ENCODE assay signal across 10 mouse cellular contexts in genomic region chr3:130053340-130054066, GRCm38 (mm10). TPM values are rescaled to one million over a fixed set of nuclear protein-coding genes. Genes with fewer than 3 reads are reported as not detected.
DNase-seq lines count a peak whose midpoint lies in the region; ATAC-seq and TF ChIP-seq lines count a peak whose summit lies in the region.
"Had no signal": no experiment of that assay in that cellular context is flagged by ENCODE, and none has a peak within 500 bp of the region (broad histone marks: within the 10 kb centered on the region; RNA-seq: fewer than 3 reads in every experiment).

No protein-coding gene starts in this region.

- no peak overlapping the region for H3K4me3 ChIP-seq in hindbrain, embryonic 16.5 days (ENCODE audit: low read length)
- H3K4me3 ChIP-seq in hindbrain, embryonic 13.5 days, result no peak overlapping the region
- no peak overlapping the region for H3K4me3 ChIP-seq in midbrain, embryonic 11.5 days (ENCODE audit: low read depth, low read length)
- no peak overlapping the region for H3K4me3 ChIP-seq in midbrain, embryonic 14.5 days (replicated peaks; ENCODE audit: low read depth, low read length)
- no peak overlapping the region for H3K4me3 ChIP-seq in embryonic fibroblast, embryonic 13.5 days (ENCODE audit: insufficient read depth, low read length)
- H3K4me3 ChIP-seq: forebrain, embryonic 13.5 days; limb, embryonic 15.5 days had no signal

- no peak for TF ChIP-seq CTCF in embryonic fibroblast, embryonic 13.5 days (IDR thresholded peaks at IDR 0.05; ENCODE audit: borderline replicate concordance, insufficient read depth, low read length)

- H3K4me1 ChIP-seq in hindbrain, embryonic 16.5 days (ENCODE audit: control insufficient read depth, insufficient read depth, low read depth, low read length), result peaks cover 18% of the 10 kb centered on the region
- H3K4me1 ChIP-seq in hindbrain, embryonic 13.5 days (replicated peaks), result peaks cover 37% of the 10 kb centered on the region
- H3K4me1 ChIP-seq in midbrain, embryonic 11.5 days (ENCODE audit: control insufficient read depth, insufficient read depth, low read length), result peaks cover 4% of the 10 kb centered on the region; the same call in 1 of the 2 replicates
- peaks cover 3% of the 10 kb centered on the region for H3K4me1 ChIP-seq in midbrain, embryonic 14.5 days (ENCODE audit: control insufficient read depth, insufficient read depth, low read length)
- peaks cover 24% of the 10 kb centered on the region for H3K4me1 ChIP-seq in embryonic fibroblast, embryonic 13.5 days (ENCODE audit: control insufficient read depth, insufficient read depth, low read length)

- no peak for TF ChIP-seq POLR2A in embryonic fibroblast, embryonic 13.5 days (IDR thresholded peaks at IDR 0.05; ENCODE audit: low read depth, low read length)

- ATAC-seq in hindbrain, embryonic 16.5 days, result no peak
- ATAC-seq in hindbrain, embryonic 13.5 days (ENCODE audit: low FRiP score), result no peak
- ATAC-seq in midbrain, embryonic 11.5 days (ENCODE audit: low FRiP score), result no peak
- ATAC-seq in midbrain, embryonic 14.5 days (ENCODE audit: low FRiP score, low TSS enrichment), result no peak
- ATAC-seq in megakaryocyte-erythroid progenitor cell, adult 5-6 weeks (replicated peaks; ENCODE audit: low FRiP score, low TSS enrichment, poor library complexity, severe bottlenecking), result no peak
- ATAC-seq: forebrain, embryonic 13.5 days had no signal

- no peaks in the 10 kb centered on the region for H3K27me3 ChIP-seq in hindbrain, embryonic 16.5 days (replicated peaks; ENCODE audit: control insufficient read depth, insufficient read depth, low read length)
- H3K27me3 ChIP-seq in hindbrain, embryonic 13.5 days, result no peaks in the 10 kb centered on the region
- no peaks in the 10 kb centered on the region for H3K27me3 ChIP-seq in midbrain, embryonic 11.5 days (ENCODE audit: control insufficient read depth, insufficient read depth, low read length)
- no peaks in the 10 kb centered on the region for H3K27me3 ChIP-seq in midbrain, embryonic 14.5 days (ENCODE audit: control insufficient read depth, insufficient read depth, low read length)
- H3K27me3 ChIP-seq: forebrain, embryonic 13.5 days; limb, embryonic 15.5 days had no signal

- no peak overlapping the region for H3K9ac ChIP-seq in hindbrain, embryonic 16.5 days (ENCODE audit: low read depth, low read length)
- H3K9ac ChIP-seq in hindbrain, embryonic 13.5 days, result no peak overlapping the region
- no peak overlapping the region for H3K9ac ChIP-seq in midbrain, embryonic 11.5 days (ENCODE audit: low read length)
- no peak overlapping the region for H3K9ac ChIP-seq in midbrain, embryonic 14.5 days (replicated peaks; ENCODE audit: low read length)
- H3K9ac ChIP-seq: forebrain, embryonic 13.5 days; limb, embryonic 15.5 days had no signal

- H3K4me2 ChIP-seq in hindbrain, embryonic 16.5 days (ENCODE audit: low read length), result no peak overlapping the region
- no peak overlapping the region for H3K4me2 ChIP-seq in hindbrain, embryonic 13.5 days
- no peak overlapping the region for H3K4me2 ChIP-seq in midbrain, embryonic 11.5 days
- H3K4me2 ChIP-seq in midbrain, embryonic 14.5 days (ENCODE audit: low read length), result no peak overlapping the region
- H3K4me2 ChIP-seq: forebrain, embryonic 13.5 days; limb, embryonic 15.5 days had no signal

- WGBS in hindbrain, embryonic 16.5 days, result 72% methylated on average over 10 of the region's 10 CpGs
- WGBS in hindbrain, embryonic 13.5 days, result 74% methylated on average over 10 of the region's 10 CpGs
- WGBS in midbrain, embryonic 11.5 days, result 72% methylated on average over 10 of the region's 10 CpGs
- 70% methylated on average over 10 of the region's 10 CpGs for WGBS in midbrain, embryonic 14.5 days

- H3K36me3 ChIP-seq in hindbrain, embryonic 16.5 days (ENCODE audit: control insufficient read depth, insufficient read depth, low read length), result no peaks in the 10 kb centered on the region
- H3K36me3 ChIP-seq in hindbrain, embryonic 13.5 days, result no peaks in the 10 kb centered on the region
- no peaks in the 10 kb centered on the region for H3K36me3 ChIP-seq in midbrain, embryonic 11.5 days (ENCODE audit: control insufficient read depth, insufficient read depth, low read length)
- peaks cover 6% of the 10 kb centered on the region for H3K36me3 ChIP-seq in midbrain, embryonic 14.5 days (ENCODE audit: control insufficient read depth, insufficient read depth, low read length)

- peak; percentile 69 for DNase-seq in midbrain, embryonic 11.5 days (ENCODE audit: low spot score, missing footprints)
- no peak for DNase-seq in midbrain, embryonic 14.5 days
- DNase-seq in yolk sac, embryonic 10.5 days (ENCODE audit: low spot score), result peak; percentile 50
- no peak for DNase-seq in right cerebral cortex, postnatal 25 days

- H3K9me3 ChIP-seq in hindbrain, embryonic 16.5 days (ENCODE audit: control insufficient read depth, low read length), result no peaks in the 10 kb centered on the region
- H3K9me3 ChIP-seq in hindbrain, embryonic 13.5 days, result no peaks in the 10 kb centered on the region
- H3K9me3 ChIP-seq in midbrain, embryonic 11.5 days (ENCODE audit: control insufficient read depth, low read length), result no peaks in the 10 kb centered on the region
- no peaks in the 10 kb centered on the region for H3K9me3 ChIP-seq in midbrain, embryonic 14.5 days (ENCODE audit: control insufficient read depth, low read length)
- H3K9me3 ChIP-seq: forebrain, embryonic 13.5 days; limb, embryonic 15.5 days had no signal

- peak overlapping the region; percentile 56; the same call in 1 of the 2 replicates for H3K27ac ChIP-seq in hindbrain, embryonic 16.5 days (ENCODE audit: low read depth, low read length)
- no peak overlapping the region; the same call in 1 of the 2 replicates for H3K27ac ChIP-seq in hindbrain, embryonic 13.5 days
- no peak overlapping the region for H3K27ac ChIP-seq in midbrain, embryonic 11.5 days (ENCODE audit: low read depth, low read length)
- no peak overlapping the region for H3K27ac ChIP-seq in midbrain, embryonic 14.5 days (replicated peaks; ENCODE audit: low read depth, low read length)
- H3K27ac ChIP-seq in embryonic fibroblast, embryonic 13.5 days (ENCODE audit: insufficient read depth, low read length), result peak overlapping the region; percentile 15; the same call in 1 of the 2 replicates
- H3K27ac ChIP-seq: forebrain, embryonic 13.5 days; limb, embryonic 15.5 days had no signal

RNA-seq across cellular contexts. Expression of gene Sec24b, which starts 7.8 kb away (rescaled TPM):
- polyA plus RNA-seq in hindbrain, embryonic 16.5 days (2015; fragmentation: Nextera tagmentation; extraction: Ambion mirVana), result 29.6 and 38.0 TPM in 2 replicates
- polyA plus RNA-seq in hindbrain, embryonic 13.5 days (2015; fragmentation: Nextera tagmentation; extraction: Ambion mirVana), result 28.6 and 30.2 TPM in 2 replicates
- polyA plus RNA-seq in midbrain, embryonic 11.5 days (2014; fragmentation: Nextera tagmentation; extraction: Ambion mirVana), result 25.6 and 27.0 TPM in 2 replicates
- polyA plus RNA-seq in midbrain, embryonic 14.5 days (2014; fragmentation: Nextera tagmentation; extraction: Ambion mirVana), result 30.6 and 36.3 TPM in 2 replicates
- polyA plus RNA-seq in embryonic fibroblast, embryonic 13.5 days (2011; ENCODE audit: insufficient read length, low read depth, missing spikeins), result 87.1 and 98.3 TPM in 2 replicates
- 51.2 and 58.5 TPM in 2 replicates for total RNA-seq in megakaryocyte-erythroid progenitor cell, adult 5-6 weeks (2014; fragmentation: Nextera tagmentation)
- 28.2 and 34.7 TPM in 2 replicates for total RNA-seq in megakaryocyte-erythroid progenitor cell, adult 5-6 weeks (2017)

Comparison
In these comparisons a context has a peak if more than half of its experiments do, and no peak if none do; other contexts are left out.
1. H3K27ac ChIP-seq: peak in hindbrain, embryonic 16.5 days (single experiment) and embryonic fibroblast, embryonic 13.5 days (single experiment); none in hindbrain, embryonic 13.5 days (single experiment), midbrain, embryonic 11.5 days (single experiment) and midbrain, embryonic 14.5 days (single experiment).
2. DNase-seq: peak in midbrain, embryonic 11.5 days (single experiment) and yolk sac, embryonic 10.5 days (single experiment); none in midbrain, embryonic 14.5 days (single experiment) and right cerebral cortex, postnatal 25 days (single experiment).